Mouse (Mus musculus) kidney, adult 8-10 months (tissue): ENCODE measurements at regions not wholly inside any gene's neighbourhood (a gene's known extent, or its start where the extent isn't known, plus 50 kb on each side); places are given as distances from the start of the nearest gene placed in this dataset.

Experiments used
- DNase-seq, 2 experiments: peaks; one replicate each; pipeline ENCODE4 v3.0.0; 2022

- DNase-seq = no peak
These were observed 65.7 kb upstream of the Klf12 start for GRCm38 (mm10) chr14:100350021-100350790.

- no peak for DNase-seq
These were observed 64.1 kb upstream of the Klf12 start for GRCm38 (mm10) chr14:100348336-100349164.

GRCm38 (mm10) chr14:100336926-100337325 lies 52.4 kb upstream of the Klf12 start:
- DNase-seq = no peak
